Mouse (Mus musculus): Measurements from ENCODE around the gene Tmem121b.

DNA sequence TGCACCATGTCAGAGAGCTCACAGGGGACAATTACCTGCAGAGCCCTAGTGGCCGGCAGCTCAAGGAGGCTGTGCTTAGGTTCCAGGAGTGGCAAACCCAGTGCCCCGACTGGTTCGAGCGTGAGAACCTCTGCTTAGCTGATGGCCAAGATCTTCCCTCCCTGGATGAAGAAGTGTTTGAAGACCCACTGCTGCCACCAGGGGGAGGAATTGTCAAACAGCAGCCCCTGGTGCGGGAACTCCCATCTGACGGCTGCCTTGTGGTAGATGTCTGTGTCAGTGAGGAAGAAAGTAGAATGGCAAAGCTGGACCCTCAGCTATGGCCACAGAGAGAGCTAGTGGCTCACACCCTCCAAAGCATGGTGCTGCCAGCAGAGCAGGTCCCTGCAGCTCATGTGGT is 12.1 kb downstream of the Tmem121b start:
- no peak for TF ChIP-seq POLR2A (IDR thresholded peaks at IDR 0.05; ENCODE audit: insufficient read length, low read depth)
- no peak for TF ChIP-seq TCF12 (IDR thresholded peaks at IDR 0.05; ENCODE audit: insufficient read depth, poor library complexity, severe bottlenecking)
- no peak for TF ChIP-seq CEBPB (IDR thresholded peaks at IDR 0.05; ENCODE audit: insufficient read depth, poor library complexity, severe bottlenecking)
- no peak for TF ChIP-seq USF1 (IDR thresholded peaks at IDR 0.05; ENCODE audit: low read depth)
- TF ChIP-seq MAX (IDR thresholded peaks at IDR 0.05; ENCODE audit: low read depth): no peak
- no peak for TF ChIP-seq E2F4 (IDR thresholded peaks at IDR 0.05; ENCODE audit: insufficient read depth)

Data from myocyte (in vitro differentiated cells).